Mouse (Mus musculus) thymus, postnatal 0 days (tissue): ENCODE data around the gene Hnrnph2. TPM values are rescaled to one million over a fixed set of nuclear protein-coding genes. Genes with fewer than 3 reads are reported as not detected.
A peak's percentile ranks its signal among the peaks of the same experiment; 100 is the strongest.

Experiments used
- DNase-seq: peaks from one replicate; pipeline ENCODE4 v3.0.0-alpha.2; 2015; ENCODE audit warnings: low spot score
- polyA plus RNA-seq: library from polyadenylated mRNA; unstranded; fragments of >200 nt; fragmentation: Nextera tagmentation; extraction: Ambion mirVana; gene quantifications from 2 replicates; pipeline ENCODE4 v1.2.1, GENCODE M21; 2015

The Hnrnph2 gene
- polyA plus RNA-seq, 1 experiment from 2014 or later, result 123 TPM

DNA sequence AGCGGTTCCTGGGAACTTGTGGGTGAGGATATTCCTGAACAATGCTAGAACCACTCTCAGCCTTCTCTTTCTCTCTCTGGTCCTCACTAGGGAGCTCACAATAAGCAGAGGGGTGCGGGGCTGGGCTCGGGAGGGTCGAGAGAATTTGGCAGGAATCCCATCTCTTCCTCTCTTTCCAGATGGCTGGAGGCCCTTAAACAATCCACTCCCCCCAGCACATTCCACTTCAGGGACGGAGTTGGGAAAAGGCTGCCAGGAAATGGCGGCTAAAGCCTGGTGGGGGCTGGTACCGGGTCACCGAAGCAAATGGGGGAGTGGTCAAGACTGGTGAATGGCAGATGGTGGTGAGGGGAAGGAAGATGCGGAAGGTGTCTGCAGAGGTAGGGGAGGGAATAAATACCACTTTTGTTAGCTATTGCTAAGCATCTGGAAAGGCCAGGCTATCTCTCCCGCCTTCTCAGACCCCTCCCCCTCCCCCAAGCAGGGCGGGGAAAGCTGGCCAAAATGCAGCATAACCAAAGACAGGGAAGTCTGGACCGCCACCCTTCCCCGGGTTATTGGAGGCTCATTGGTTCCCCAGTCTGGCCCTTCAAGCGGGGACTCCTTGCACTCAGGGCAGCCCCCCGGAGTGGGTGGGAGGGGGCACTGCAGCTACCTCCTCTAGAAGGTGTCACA lies 11.4 kb downstream of the Hnrnph2 start:
- DNase-seq, result no peak

DNA sequence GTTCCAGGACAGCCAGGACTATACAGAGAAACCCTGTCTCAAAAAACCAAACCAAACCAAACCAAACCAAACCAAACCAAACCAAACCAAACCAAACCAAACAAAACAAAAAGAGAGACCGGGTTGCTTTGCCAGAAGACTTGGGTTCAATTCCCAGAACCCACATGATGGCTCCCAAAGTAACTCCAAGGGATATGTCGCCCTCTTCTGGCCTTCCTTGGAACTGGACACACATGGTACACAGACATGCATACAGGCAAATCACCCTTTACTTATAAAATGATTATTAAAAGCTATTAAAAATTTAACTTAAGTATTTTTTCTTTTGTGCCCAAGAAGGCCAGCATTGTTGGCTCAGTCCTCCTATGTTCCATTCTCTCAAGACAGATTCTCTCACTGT lies 13.3 kb downstream of the Hnrnph2 start:
- DNase-seq, result no peak

DNA sequence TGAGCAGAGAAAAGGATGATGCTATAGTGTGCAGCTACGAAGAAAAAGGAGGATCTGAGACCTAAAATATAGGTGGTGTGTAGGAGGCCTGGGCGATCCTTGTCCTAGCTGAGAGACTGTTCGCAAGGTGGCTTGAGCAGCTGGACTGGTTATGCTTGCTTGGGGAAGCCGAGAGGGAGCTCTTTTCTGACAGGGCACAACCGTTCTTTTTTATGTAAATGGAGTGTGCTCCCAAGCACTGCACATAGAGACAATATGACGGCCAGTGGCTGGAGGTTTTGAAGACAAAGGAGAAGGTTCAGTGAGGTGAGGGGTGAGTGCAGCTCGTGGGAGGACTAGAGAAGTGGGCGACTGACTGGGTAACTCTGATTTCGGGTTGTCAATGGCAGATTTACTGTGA lies 18.7 kb downstream of the Hnrnph2 start:
- DNase-seq, result no peak

DNA sequence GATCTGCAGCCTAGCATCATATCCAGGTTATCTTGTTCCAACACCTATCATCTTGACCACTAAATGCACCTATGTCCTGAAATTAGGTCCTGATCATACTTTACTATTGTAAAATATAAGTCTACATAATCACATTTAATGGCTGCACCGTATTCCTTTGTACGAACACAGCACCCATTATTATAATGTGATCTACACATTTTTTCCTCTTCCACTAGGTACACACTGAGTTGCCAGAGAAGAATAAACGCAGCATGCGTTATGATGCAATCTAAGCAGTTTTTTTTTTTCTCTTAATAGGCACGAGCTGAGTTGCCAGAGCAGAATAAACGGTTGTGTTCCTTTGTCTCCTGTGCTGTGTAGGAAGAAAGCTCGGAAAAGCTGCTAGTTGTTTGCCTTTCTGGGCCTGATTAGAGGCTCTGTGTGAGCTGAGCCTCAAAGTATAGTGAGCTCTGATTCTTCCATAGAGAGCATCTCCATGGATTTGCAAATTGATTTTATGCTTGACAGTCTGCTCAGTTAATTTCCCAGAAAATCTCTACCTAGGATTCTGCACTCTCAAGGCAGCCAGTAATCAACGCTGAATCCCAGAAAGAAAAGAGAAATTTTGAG lies 19.4 kb downstream of the Hnrnph2 start:
- no peak for DNase-seq

DNA sequence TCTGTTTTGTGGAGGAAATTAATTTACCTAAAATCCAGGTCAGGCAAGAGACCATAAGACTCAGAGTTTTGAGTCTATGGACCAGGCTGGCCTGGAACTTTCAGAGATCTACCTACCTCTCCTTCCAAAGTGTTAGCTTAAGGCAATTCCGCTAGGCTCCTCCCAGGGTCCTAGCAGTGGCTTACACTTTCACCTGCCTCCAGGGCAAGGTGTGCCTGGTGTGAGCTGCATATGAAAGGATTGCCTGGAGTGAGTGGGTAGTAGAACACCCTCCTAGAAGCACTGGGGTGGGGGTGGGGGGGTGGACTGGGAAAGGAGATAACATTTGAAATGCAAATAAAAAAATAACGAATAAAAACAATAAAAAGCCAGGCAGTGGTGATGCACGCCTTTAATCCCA lies 20.7 kb downstream of the Hnrnph2 start:
- DNase-seq, result no peak

DNA sequence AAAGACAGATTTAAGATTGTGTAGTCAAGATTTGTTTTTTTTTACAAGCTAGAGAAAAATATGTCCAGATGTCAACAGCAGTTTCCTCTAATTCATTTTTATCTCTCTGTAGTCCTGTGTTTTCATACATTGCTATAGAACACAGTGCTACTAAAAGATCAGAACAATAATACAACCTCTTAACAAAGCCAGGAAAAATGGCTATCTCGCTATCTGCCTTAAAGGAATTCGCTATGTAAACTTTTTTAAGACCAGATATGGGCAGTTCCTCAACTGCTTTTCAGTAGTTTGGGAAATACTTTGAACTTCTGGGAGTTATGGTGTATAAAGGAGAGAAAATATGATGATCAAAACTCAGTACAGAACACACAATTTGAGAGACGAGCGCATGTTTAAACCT lies 22.4 kb downstream of the Hnrnph2 start:
- no peak for DNase-seq

DNA sequence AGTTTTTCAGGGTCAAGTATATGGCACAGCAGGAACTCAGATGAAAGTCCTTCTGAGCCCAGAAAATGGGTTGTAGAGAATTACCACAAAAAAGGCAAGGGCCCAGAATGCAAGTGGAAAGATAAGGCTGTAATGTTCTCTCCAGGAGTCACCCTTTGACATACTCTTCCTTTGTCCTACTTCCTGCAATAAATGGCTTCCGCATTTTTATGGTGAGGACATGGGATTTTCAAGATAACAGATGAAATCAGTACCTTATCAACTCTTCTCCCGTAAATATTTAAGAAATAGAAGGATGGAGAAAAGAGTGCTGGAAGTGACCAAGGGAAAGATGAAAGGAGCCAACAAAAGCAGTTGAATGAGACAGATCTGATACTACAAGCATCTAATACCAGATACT lies 27.2 kb downstream of the Hnrnph2 start:
- DNase-seq, result no peak

DNA sequence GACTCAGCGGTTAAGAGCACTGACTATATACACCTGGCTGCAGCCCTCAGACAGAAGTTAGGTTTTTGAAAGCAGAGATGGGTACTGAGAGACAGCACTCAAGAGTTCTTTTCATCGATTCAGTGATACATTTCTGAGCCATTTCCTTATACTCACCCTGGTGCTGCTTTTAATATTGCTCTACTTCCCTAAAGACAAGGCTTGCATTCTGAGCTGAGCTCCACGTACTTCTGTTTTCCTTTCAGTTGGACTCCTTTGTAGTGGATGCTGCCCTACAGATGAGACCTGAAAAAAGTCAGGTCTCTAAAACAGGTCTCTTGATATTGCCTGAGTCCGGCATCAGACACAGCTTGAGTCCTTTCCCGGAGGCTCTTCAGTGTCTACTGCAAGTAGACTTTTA lies 31.7 kb downstream of the Hnrnph2 start:
- DNase-seq, result no peak

DNA sequence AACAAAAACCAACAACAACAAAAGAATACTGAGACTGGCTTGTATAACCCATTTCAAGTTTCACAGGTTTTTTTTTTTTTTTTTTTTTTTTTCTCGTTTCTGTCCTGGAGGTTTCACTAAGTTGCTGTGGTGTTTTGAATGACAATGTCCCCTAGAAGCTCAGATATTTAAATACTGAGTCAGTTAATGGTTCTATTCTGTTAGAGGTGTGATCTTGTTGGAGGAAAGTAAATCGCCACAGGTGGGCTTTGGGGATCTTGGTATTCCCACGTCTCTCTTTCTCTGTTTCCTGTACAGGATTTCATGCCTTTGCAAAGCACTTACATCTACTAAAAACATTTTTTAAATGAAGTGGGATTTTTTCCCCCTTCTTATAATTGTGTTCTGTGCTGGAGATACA lies 34.1 kb downstream of the Hnrnph2 start:
- DNase-seq, result no peak

DNA sequence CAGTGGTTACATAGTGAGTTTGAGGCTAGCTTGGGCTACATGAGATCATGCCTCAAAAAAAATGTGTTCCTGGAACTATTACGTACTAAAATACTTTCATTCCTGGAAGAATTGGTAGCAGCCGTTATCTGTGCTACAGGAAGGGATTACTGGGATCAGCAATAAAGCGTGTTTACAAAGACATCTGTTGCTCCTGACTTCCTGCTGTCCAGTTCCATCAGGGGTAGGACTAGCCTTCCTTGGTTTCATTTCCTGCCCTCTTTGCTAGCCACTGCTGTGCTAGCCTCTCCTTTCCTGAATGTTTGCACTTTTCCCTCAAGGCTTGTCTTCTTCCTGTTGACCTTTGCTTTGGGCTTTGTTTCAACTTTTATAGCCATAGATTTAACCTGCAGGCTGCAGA lies 34.9 kb downstream of the Hnrnph2 start:
- DNase-seq, result no peak

DNA sequence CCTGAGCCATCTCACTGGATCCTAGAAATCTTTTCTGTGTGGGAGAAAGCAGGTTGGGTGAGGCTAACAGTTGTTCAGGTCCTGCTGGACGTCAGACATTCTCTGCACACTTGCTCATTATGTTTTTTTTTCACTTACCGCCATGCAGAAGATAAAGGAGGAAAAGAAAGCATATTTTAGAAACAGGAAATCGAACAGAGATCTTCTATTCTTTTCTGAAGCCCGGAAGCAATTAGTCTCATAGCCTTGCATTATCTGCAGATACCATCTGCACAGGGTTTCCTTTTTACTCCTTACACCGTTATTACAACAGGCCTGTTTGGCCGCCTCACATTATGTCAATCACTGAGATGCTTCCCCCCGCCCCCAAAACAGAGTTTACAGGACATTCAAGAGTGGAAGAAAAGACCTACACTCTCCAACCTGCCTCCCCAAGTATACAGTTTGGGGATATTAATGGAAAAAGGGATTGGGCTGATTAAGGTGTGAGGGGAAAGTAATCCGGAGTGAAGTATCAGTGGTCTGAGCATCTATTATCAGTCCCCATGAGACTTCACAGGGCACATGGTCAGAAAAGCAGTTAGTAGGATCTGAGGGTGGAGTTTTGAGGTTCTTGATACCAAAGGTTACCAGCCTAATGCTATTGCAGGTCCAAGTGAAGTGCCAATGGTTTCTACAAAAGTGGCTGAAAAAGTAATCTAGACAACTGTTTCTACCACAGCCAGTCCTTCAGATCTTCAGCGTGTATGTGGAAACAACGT lies 40.2 kb downstream of the Hnrnph2 start:
- no peak for DNase-seq

DNA sequence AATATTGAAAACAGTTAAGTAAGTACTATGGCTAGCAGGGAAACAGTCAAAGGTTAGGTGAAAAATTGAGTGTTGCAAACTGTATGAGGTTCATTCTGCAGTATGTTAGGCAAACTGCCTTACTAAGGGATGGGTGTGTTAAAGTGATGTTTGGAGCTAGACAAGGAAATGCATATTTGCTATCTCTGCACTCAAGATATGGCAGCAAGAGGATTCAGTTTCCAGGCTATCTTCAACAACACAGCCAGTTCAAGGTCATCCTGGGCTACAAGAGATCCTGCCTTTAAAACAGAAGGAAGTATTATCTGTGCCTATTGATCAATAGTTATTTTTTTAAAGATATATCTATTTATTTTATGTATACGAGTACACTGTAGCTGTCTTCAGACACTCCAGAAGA lies 45.4 kb downstream of the Hnrnph2 start:
- no peak for DNase-seq

DNA sequence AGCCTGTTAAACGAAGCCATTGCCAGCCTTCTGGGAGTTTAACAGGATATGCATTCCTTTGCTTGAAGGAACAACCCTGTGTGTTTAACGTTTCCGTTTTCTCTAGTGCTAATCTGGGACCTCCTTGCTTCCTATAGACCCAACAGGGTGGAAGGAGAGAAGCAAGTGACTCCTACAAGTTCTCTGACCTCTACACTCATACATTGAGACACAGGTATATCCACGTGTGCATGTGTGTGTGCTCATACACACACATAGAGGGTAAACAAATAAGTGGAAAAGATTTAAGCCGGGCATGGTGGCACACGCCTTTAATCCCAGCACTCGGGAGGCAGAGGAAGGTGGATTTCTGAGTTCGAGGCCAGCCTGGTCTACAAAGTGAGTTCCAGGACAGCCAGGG lies 46.4 kb downstream of the Hnrnph2 start:
- no peak for DNase-seq

DNA sequence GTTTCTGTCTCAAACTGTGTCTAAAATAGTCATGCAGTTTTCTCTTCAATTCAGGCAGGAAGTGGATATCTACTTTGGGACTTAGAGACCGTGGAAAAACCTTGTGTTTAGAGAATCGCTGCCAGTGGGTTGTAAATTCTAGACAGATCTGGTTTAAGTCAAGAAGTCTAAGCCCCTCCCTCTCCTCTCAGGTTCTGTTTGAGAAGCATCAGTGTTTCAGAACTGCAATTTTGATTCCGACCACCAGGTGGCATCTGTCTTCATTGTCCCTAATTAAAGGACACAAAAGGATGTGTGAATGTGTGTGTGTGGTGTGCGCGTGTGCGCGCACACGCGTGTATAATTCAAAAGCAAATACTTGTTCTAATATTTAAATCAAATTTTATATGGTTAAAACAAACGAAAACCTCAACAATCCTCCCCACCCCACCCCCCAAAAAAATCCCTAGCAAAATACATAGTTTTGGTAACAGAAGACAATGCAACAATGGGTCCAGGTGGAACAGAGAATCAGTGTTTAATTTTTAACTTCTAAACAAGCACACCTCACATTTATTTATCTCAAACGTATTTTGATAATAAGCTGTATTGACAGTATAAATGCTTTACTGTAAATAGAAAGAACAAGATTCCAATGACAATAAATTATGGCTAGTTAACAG lies 47.2 kb downstream of the Hnrnph2 start:
- DNase-seq, result peak; percentile 74

DNA sequence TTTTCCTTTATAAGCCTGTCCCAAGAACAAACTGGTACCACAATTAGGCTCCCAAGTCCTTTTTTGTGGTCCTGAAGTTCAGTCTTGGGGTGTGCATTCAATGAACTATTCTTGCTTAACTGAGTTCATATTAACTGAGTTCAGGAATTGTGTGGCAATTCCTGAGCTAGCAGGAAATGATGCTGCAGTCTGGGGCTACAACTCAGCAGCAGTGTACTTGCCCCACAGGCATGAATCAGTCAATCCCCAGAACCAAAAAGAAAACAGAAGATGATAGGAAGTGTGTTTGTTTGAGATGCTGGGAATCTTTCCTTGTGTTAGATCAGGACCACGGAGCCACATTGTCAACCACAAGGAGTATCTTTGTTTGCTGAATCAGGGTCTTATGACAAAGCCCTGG lies 51.1 kb downstream of the Hnrnph2 start:
- no peak for DNase-seq

Other genes with a start within 250 kb of the Hnrnph2 start
- 0.27 and 0.29 TPM in 2 replicates for gene Drp2, start 196.6 kb upstream of the Hnrnph2 start, polyA plus RNA-seq
- not detected in 2 replicates for gene Taf7l, start 124.7 kb upstream of the Hnrnph2 start, polyA plus RNA-seq
- gene Timm8a1, start 59.3 kb upstream of the Hnrnph2 start, polyA plus RNA-seq, result 90.1 and 104 TPM in 2 replicates
- 3.5 and 4.1 TPM in 2 replicates for gene Btk, start 17.6 kb upstream of the Hnrnph2 start, polyA plus RNA-seq
- gene Rpl36a, start 15.5 kb upstream of the Hnrnph2 start, polyA plus RNA-seq, result 605 and 639 TPM in 2 replicates
- gene Gla, start 54 bp upstream of the Hnrnph2 start, polyA plus RNA-seq, result 4.9 and 7.1 TPM in 2 replicates
- gene Armcx4, start 85.3 kb downstream of the Hnrnph2 start, polyA plus RNA-seq, result 0.94 and 1.3 TPM in 2 replicates
- gene Armcx1, start 116.8 kb downstream of the Hnrnph2 start, polyA plus RNA-seq, result 12.7 and 14.2 TPM in 2 replicates
- 10.7 and 10.8 TPM in 2 replicates for gene Armcx6, start 150.2 kb downstream of the Hnrnph2 start, polyA plus RNA-seq
- gene Armcx3, start 155.4 kb downstream of the Hnrnph2 start, polyA plus RNA-seq, result 25.7 and 26.4 TPM in 2 replicates
- gene Armcx2, start 208.0 kb downstream of the Hnrnph2 start, polyA plus RNA-seq, result 14.3 and 14.7 TPM in 2 replicates